Mouse (Mus musculus) hindbrain, embryonic 12.5 days (tissue): ENCODE measurements around the gene Cpt1a. TPM values are rescaled to one million over a fixed set of nuclear protein-coding genes. Genes with fewer than 3 reads are reported as not detected.

Experiments
- ATAC-seq: fragments of 200-750 bp; cut with Nextera tagmentation; 2 replicates; pipeline ENCODE4 v1.8.0; 2017; ENCODE audit warnings: moderate TSS enrichment; ENCODE audit not compliant: low FRiP score
- H3K27ac ChIP-seq: fragments of 300-500 bp; sonication (generic); 2 replicates; pipeline ENCODE4 v1.5.1; 2016; ENCODE audit warnings: mild to moderate bottlenecking
- H3K27me3 ChIP-seq: fragments of 300-500 bp; sonication (generic); 2 replicates; pipeline ENCODE4 v1.6.1; 2016; ENCODE audit warnings: mild to moderate bottlenecking
- H3K36me3 ChIP-seq: fragments of 300-500 bp; sonication (generic); 2 replicates; pipeline ENCODE4 v1.6.1; 2016; ENCODE audit warnings: mild to moderate bottlenecking
- H3K4me1 ChIP-seq: fragments of 300-500 bp; sonication (generic); 2 replicates; pipeline ENCODE4 v1.6.1; 2016
- H3K4me2 ChIP-seq: fragments of 300-500 bp; sonication (generic); replicated peaks from 2 replicates; pipeline ENCODE4 v1.6.1; 2016; ENCODE audit warnings: mild to moderate bottlenecking
- H3K4me3 ChIP-seq: fragments of 300-500 bp; sonication (generic); 2 replicates; pipeline ENCODE4 v1.5.1; 2016; ENCODE audit warnings: mild to moderate bottlenecking
- H3K9ac ChIP-seq: fragments of 300-500 bp; sonication (generic); 2 replicates; pipeline ENCODE4 v1.6.1; 2016; ENCODE audit warnings: mild to moderate bottlenecking, moderate library complexity
- H3K9me3 ChIP-seq: fragments of 300-500 bp; sonication (generic); replicated peaks from 2 replicates; pipeline ENCODE4 v1.6.1; 2016; ENCODE audit warnings: mild to moderate bottlenecking
- WGBS: fragments of 180-500 bp; shearing (Covaris S2); methylation state at CpG from one replicate; pipeline ENCODE4 v1.1.7; 2016; 5-methylcytosine and 5-hydroxymethylcytosine counted together
- polyA plus RNA-seq: library from polyadenylated mRNA; unstranded; fragments of >200 nt; fragmentation: Nextera tagmentation; extraction: Ambion mirVana; gene quantifications from 2 replicates; pipeline ENCODE4 v1.2.1, GENCODE M21; 2016

Cpt1a gene
- polyA plus RNA-seq, 1 experiment from 2014 or later, result 13.2 TPM

DNA sequence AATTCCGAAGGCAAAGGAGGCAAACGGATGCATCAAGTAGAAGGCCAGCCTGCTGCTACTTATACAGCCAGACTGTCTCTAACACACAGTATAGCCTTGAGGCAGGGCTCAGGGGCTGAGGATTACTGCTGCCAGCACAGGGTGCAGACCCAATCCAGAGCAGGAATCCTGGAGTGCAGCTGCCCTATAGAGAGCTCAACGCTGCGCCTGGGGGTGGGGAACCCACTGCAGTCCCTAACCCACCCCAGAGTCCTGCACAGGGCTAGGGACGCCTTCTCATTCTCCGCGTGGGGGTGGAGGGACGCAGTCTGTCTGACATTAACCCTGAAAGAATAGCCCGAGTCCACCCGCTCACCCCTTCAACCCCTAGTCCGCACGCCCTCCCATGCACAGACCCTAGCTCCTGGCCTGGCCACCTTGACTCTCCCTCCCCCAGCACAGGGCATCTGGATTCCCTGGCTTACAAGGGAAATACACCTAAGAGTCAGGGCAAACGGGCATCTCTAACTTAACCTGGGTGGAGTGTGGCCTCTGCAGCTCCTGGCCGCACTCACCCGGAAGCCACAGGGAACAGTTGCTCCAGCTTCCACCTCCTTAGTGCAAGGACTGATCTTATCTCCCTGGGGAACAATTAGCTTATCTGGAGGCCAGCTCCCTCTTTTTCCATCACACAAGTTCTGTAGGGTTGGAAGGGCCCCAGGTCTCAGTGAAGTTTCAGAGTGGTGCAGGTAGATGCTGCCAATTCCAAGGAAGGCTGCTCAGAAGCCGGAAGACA, 14.8 kb upstream of the Cpt1a start:
- 52% methylated on average over 16 of the region's 16 CpGs for WGBS
- Histone ChIP-seq H3K4me2 (no peak overlapping the region), H3K4me1 (no peaks in the 10 kb centered on the region), H3K27ac (no peak overlapping the region), H3K9me3 (no peaks in the 10 kb centered on the region), H3K36me3 (no peaks in the 10 kb centered on the region), H3K9ac (0 out of 2 replicates have a peak overlapping the region, but pooled peaks have one; percentile 4), H3K4me3 (no peak overlapping the region), H3K27me3 (no peaks in the 10 kb centered on the region; the same call in 1 of the 2 replicates)
- ATAC-seq, result no peak

DNA sequence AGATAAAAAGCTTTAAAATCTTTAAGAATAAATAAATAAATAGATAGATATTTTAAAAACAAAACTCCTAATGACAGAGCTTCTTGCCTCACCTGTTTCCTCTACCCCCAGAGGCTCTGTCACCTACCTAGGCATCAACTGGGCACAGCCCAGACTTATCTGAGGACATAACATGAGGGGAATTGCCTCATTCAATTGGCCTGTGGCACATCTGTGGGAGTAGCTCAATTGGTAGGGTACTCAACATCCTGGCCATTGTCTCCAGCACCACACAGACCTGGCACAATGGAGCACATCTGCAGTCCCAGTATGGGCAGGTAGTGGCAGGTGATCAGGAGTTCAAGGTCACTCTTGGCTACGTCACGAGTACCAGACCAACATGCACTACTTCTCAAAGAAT, 2.8 kb upstream of the Cpt1a start:
- no peak overlapping the region for H3K27ac ChIP-seq
- 79% methylated on average over 2 of the region's 2 CpGs for WGBS
- no peak overlapping the region for H3K4me3 ChIP-seq
- peaks cover 20% of the 10 kb centered on the region for H3K4me1 ChIP-seq
- no peaks in the 10 kb centered on the region for H3K9me3 ChIP-seq
- H3K36me3 ChIP-seq, result no peaks in the 10 kb centered on the region
- peaks cover 45% of the 10 kb centered on the region for H3K27me3 ChIP-seq
- no peak for ATAC-seq
- no peak overlapping the region for H3K4me2 ChIP-seq
- H3K9ac ChIP-seq, result no peak overlapping the region

DNA sequence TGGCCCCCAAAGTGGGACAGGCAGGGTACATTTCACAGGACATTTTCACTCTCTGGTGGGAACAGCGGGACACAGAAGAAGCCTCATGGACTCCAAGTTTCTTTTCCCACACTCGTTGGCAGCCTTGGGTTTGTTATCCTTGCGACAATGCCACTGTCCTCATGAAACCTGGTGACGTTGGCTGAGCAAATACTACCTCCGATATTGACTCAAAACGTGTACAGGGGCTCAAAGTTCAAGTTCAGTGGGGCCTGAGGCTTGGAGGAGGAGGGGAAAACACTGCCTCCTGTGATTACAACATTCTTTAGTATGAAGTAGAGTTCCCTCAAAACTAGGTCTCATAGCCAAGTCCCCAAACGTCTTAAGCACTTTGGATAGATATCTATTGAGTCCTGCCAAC, 2.0 kb upstream of the Cpt1a start:
- no peak overlapping the region for H3K9ac ChIP-seq
- peaks cover 23% of the 10 kb centered on the region for H3K4me1 ChIP-seq
- ATAC-seq, result no peak
- no peak overlapping the region for H3K27ac ChIP-seq
- H3K4me3 ChIP-seq, result no peak overlapping the region
- H3K4me2 ChIP-seq, result no peak overlapping the region
- H3K9me3 ChIP-seq, result no peaks in the 10 kb centered on the region
- H3K27me3 ChIP-seq, result peaks cover 48% of the 10 kb centered on the region
- H3K36me3 ChIP-seq, result no peaks in the 10 kb centered on the region
- WGBS, result 84% methylated on average over 7 of the region's 7 CpGs

DNA sequence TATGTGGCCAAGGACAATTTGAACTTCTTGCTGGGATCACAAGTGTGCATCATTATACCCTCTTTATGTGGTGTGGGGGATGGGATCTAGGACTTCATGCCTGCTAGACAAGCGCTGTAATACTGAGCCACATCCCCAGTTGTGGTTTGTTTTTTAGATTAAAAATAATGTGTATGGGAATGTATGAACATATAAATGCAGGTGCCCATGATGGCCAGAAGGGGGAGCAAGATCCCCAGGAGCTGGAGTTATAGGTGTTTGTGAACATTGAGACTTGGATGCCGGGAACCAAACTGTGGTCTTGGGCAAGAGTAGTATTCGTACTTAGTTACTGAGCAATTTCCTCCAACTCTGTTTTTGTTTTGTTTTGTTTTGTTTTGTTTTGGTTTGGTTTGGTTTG, 1.3 kb upstream of the Cpt1a start:
- WGBS, result 74% methylated on average over 3 of the region's 3 CpGs
- no peak for ATAC-seq

DNA sequence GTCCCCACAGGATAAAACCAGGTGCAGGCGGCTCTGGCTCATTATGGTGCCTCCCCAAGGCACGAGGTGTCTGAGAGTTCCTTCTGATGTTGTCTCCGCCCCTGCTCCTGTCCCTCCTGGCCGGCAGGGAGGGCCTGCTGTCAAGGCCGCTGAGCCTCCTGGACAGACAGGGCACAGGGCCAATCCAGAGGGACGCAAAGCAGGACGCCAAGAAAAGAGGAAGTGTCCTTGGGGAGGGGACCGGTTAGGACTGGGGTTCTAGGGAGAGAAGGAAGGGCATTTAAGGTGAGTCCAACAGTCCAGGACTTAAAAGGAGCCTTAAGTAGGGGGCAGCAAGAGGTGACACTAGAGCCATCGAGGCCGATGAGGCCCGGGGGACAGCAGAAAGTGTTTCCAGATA, 517 bp upstream of the Cpt1a start:
- no peak for ATAC-seq
- Histone ChIP-seq H3K4me1 (peaks cover 29% of the 10 kb centered on the region), H3K4me3 (no peak overlapping the region), H3K27me3 (peaks cover 50% of the 10 kb centered on the region), H3K9me3 (no peaks in the 10 kb centered on the region), H3K9ac (no peak overlapping the region), H3K27ac (no peak overlapping the region), H3K36me3 (no peaks in the 10 kb centered on the region), H3K4me2 (peak overlapping the region; percentile 76; the same call in 1 of the 2 replicates)
- WGBS, result 5% methylated on average over 11 of the region's 11 CpGs

More for the DNA sequence above, 1.3 kb upstream of the Cpt1a start:
- Histone ChIP-seq H3K9me3 (no peaks in the 10 kb centered on the region), H3K27me3 (peaks cover 48% of the 10 kb centered on the region), H3K4me2 (no peak overlapping the region), H3K4me3 (no peak overlapping the region), H3K36me3 (no peaks in the 10 kb centered on the region), H3K27ac (no peak overlapping the region), H3K9ac (no peak overlapping the region), H3K4me1 (peaks cover 25% of the 10 kb centered on the region)

DNA sequence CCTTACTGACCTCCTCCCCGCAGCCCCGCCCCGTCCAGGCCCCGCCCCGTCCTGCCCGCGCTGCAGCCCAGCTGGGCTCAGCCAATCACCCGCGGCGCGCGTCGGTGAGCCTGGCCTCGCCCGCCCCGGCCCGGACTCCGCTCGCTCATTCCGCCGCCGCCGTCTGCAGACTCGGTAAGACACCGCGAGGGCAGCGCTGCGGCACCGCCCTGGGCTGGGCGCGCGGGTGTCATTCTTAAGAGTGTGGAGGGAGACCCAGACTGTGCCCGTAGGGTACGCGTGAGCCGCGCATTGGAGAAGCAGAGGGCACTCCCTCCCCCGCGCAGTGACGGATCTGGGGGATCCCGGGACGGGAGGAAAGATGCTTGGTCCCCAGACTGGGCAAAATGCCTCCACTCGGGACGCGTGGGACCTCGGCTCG, 1.1 kb downstream of the Cpt1a start:
- peak; percentile 70 for ATAC-seq
- H3K4me3 ChIP-seq, result peak overlapping the region; percentile 56
- H3K27me3 ChIP-seq, result peaks cover 54% of the 10 kb centered on the region
- H3K27ac ChIP-seq, result no peak overlapping the region
- H3K9me3 ChIP-seq, result no peaks in the 10 kb centered on the region
- peak overlapping the region; percentile 76 for H3K4me2 ChIP-seq
- under 1% methylated on average over 46 of the region's 47 CpGs for WGBS
- H3K4me1 ChIP-seq, result peaks cover 29% of the 10 kb centered on the region
- H3K9ac ChIP-seq, result peak overlapping the region; percentile 45
- no peaks in the 10 kb centered on the region for H3K36me3 ChIP-seq

DNA sequence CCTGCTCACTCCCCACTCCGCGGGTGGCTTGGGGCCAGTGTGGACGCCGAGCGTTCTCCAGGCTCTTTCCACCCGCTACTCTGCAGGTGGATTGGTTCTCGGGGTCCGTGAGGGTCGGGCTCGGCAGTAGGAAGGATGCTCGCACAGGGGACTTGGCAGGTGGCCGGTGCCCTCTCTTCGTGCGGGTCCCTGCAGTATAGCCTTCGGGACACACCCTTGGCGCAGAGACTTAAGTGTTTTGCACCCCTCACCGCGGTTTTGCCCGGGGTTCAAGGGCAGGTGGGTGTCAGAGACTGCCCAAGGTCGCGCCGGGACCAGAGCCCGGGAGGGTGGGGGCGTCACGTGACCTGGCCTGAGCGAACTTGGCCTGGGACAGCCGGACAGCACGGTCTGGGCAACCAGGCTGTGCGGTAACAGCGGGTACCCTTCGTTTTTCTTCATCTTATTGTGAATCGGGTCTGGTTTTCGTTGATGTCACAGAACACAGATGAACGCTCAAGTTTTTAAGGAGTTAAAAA, 1.7 kb downstream of the Cpt1a start:
- Histone ChIP-seq H3K36me3 (no peaks in the 10 kb centered on the region), H3K9ac (peak overlapping the region; percentile 45), H3K9me3 (no peaks in the 10 kb centered on the region), H3K27me3 (peaks cover 54% of the 10 kb centered on the region), H3K4me2 (peak overlapping the region; percentile 76), H3K4me1 (peaks cover 29% of the 10 kb centered on the region), H3K4me3 (peak overlapping the region; percentile 56), H3K27ac (no peak overlapping the region)
- peak; percentile 26 for ATAC-seq
- WGBS, result under 1% methylated on average over 34 of the region's 34 CpGs

DNA sequence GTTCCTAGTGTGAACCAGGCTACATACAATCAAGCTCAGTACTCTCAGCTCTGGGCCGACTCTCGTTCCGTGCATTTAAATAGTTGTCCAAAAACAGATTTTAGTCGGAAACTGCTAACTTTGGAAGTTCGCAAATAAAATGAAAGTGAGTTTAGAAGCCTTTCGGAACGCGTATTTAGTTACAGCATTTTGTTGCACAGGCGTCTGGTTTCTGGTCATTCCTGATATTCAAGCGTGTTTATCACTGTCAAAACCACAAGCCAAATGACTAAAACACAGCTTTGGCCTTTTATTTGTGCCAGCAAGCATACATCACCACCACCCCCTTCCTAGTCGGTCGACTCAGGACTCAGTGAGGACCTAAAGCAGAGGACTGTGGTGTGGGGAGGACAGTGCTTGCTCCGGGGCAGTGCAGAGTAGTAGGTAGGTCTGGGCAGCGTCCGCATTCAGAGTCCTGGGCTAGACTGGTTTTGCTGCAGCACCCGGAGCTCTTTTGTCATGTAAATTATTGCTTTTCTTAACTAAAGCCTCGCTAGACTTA, 2.2 kb downstream of the Cpt1a start:
- H3K27ac ChIP-seq, result no peak overlapping the region
- no peak for ATAC-seq
- peaks cover 29% of the 10 kb centered on the region for H3K4me1 ChIP-seq
- H3K9me3 ChIP-seq, result no peaks in the 10 kb centered on the region
- H3K4me3 ChIP-seq, result peak overlapping the region; percentile 56
- H3K9ac ChIP-seq, result no peak overlapping the region
- peaks cover 53% of the 10 kb centered on the region for H3K27me3 ChIP-seq
- no peaks in the 10 kb centered on the region for H3K36me3 ChIP-seq
- H3K4me2 ChIP-seq, result peak overlapping the region; percentile 76
- 2% methylated on average over 17 of the region's 17 CpGs for WGBS

DNA sequence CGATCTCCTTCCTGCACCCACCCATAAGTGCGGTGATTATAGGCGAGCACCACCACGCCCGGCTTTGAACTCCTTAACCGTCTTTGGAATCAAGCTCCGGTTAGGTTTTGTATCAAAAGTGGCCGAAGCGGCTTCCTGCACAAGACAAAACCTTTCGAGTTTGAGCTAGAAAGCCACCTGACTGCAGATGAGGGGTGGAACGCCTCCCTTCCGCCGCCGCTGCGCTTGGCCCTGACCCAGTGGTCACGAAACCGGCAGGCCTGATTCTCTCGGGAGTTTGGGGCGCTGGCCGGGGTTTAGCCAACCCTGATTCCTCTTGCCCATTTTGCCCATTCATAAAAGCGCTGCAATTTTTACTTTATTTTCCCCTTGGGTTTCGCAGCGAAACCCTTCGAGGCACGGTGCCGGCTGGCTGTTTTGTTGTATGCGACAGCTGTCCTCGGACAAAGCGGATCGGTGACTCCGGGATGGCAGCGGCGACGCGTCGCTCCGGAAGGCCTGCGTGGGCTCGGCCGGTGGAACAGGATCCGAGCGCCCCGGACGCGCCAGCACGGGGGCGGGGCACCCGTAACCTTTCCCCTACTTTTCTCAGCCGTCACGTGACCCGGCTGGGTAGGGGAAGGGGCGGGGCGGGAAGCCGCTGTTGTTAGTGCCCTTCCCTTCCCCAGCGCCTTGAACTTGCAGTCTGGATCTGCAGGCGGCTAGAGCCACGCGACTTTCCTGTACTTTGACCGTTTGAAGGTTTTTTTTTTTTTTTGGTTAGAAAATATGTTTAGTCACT, 3.0 kb downstream of the Cpt1a start:
- ATAC-seq, result peak; percentile 76
- Histone ChIP-seq H3K4me3 (peak overlapping the region; percentile 56), H3K4me1 (peaks cover 29% of the 10 kb centered on the region), H3K27ac (peak overlapping the region; percentile 86), H3K36me3 (no peaks in the 10 kb centered on the region), H3K9me3 (no peaks in the 10 kb centered on the region), H3K9ac (peak overlapping the region; percentile 57), H3K27me3 (peaks cover 46% of the 10 kb centered on the region), H3K4me2 (peak overlapping the region; percentile 76)
- 1% methylated on average over 59 of the region's 59 CpGs for WGBS

DNA sequence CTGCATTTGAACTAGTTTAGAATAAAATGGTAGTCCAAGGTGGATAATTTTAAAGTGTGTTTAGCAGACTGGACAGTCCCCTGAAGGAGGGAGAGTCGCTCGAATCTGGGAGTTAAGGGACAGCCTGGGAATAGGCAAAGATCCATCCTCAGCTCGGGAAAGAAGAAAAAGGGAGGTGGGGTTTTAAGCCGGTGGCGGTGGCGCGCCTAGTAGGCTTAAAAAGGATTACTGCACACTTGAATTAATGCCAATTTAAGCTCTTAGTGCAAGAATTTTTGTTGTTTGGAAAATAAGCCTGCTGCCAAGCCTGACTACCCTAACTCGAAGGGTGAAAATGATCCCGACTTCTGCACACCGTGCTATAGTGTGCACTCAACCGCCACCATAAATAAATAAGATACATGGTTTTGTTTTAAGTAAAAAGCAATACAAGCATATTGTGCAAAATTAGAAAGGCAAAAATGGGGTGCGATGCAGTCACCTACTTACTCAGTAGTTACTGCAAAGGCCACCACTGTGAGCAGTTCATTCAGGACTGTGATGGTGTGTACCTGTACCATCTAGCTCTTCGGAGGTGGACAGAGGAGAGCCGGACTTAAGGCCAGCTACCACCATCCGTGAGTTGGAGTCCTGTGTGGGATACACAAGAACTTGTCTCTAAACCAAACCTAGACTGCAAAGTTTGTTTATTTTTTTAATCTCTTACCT, 3.8 kb downstream of the Cpt1a start:
- peaks cover 29% of the 10 kb centered on the region for H3K4me1 ChIP-seq
- no peaks in the 10 kb centered on the region for H3K36me3 ChIP-seq
- peak overlapping the region; percentile 76 for H3K4me2 ChIP-seq
- WGBS, result 46% methylated on average over 15 of the region's 15 CpGs
- 0 out of 2 replicates have a peak, but pooled peaks have one; percentile 18 for ATAC-seq
- H3K27me3 ChIP-seq, result peaks cover 41% of the 10 kb centered on the region
- peak overlapping the region; percentile 86 for H3K27ac ChIP-seq
- H3K9ac ChIP-seq, result peak overlapping the region; percentile 57; the same call in 1 of the 2 replicates
- peak overlapping the region; percentile 56 for H3K4me3 ChIP-seq
- H3K9me3 ChIP-seq, result no peaks in the 10 kb centered on the region

DNA sequence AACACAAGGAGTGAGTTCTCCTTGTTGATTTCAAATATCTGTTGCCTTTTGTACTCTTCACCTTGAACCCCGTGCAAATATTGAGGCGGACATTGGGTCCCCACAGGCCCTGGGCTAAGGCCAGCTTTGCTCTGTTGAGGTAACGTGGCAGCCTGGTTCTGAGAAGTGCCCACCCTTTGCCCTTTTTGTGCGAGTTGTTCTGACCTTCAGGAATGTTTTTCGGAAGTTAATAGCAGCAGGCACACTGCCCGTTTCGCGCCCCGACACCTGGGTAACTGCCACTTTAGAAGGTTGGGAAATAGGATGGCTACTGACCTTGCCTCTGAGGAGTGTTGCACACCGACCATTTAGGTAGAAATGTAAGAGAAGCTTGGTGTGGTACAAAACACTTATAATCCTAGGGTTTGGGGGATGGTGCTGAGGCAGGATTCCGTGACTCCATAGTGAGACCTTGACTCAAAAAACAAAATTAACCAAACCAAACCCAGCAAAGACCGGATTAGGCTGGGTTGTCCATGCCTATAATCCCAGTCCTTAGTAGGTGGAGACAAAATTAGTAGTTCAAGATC, 4.4 kb downstream of the Cpt1a start:
- no peak overlapping the region for H3K4me3 ChIP-seq
- no peaks in the 10 kb centered on the region for H3K36me3 ChIP-seq
- no peak for ATAC-seq
- no peak overlapping the region for H3K9ac ChIP-seq
- no peaks in the 10 kb centered on the region for H3K9me3 ChIP-seq
- H3K27me3 ChIP-seq, result peaks cover 36% of the 10 kb centered on the region
- WGBS, result 84% methylated on average over 12 of the region's 12 CpGs
- H3K4me2 ChIP-seq, result no peak overlapping the region
- peaks cover 29% of the 10 kb centered on the region for H3K4me1 ChIP-seq
- no peak overlapping the region for H3K27ac ChIP-seq
